Mouse (Mus musculus) mouse embryonic stem cell (cell line): ENCODE results near the gene Zfp503.

Source experiments
- in situ Hi-C, 2 experiments: fragments of 300-500 bp; cut with MboI; formaldehyde crosslinking; loops; 1 replicate in 1 of 2; 3 replicates in 1 of 2; pipeline ENCODE4 v1.14.3; 2019 to 2020; ENCODE audit warnings: low sequenced_read_pairs in 2 of 2, low pct_unique_long_range_greater_than_20kb in 1 of 2, mixed read lengths in 1 of 2; ENCODE audit not compliant: unreplicated experiment in 1 of 2

Zfp503 gene

DNA sequence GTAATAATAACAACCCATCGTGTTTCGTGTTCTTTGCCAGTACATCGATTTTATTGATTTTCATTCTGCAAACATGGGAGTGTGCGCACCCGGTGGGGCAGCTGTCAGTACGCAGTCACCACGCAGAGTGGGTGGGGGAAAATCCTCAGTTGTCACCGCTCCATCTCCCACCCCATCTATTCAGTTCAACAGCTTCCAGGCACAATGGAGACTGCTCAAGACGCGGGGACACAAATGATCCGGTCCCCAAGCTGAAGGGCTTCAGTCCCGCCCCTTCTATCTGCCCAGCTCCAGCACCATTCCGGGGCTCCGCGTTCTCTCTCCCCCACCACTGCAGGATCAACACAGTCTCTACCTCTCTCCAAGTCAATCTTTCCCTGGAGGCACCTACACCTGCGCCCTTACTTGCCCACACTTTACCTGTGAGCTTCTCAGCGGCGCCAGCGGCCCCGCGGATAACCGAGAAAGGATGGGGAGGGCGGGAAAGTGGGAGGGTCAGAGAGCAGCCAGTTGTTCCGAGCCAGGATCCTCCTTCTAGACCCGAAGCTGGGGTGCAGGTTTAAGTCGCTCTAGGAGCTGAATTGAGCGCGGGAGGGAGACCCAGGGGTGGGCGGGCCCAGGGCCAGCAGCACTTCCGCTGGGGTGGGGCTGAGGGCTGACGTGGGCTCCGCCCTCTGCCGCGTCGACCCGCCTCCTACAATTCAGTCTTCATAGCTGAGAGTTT is 5.8 kb upstream of the Zfp503 start:
- in situ Hi-C loops = loop anchor here in 1 of 2 experiments (25.0 kb wide), 2 partner anchors 817 to 1417 kb away; no protein-coding TSS in a partner anchor

DNA sequence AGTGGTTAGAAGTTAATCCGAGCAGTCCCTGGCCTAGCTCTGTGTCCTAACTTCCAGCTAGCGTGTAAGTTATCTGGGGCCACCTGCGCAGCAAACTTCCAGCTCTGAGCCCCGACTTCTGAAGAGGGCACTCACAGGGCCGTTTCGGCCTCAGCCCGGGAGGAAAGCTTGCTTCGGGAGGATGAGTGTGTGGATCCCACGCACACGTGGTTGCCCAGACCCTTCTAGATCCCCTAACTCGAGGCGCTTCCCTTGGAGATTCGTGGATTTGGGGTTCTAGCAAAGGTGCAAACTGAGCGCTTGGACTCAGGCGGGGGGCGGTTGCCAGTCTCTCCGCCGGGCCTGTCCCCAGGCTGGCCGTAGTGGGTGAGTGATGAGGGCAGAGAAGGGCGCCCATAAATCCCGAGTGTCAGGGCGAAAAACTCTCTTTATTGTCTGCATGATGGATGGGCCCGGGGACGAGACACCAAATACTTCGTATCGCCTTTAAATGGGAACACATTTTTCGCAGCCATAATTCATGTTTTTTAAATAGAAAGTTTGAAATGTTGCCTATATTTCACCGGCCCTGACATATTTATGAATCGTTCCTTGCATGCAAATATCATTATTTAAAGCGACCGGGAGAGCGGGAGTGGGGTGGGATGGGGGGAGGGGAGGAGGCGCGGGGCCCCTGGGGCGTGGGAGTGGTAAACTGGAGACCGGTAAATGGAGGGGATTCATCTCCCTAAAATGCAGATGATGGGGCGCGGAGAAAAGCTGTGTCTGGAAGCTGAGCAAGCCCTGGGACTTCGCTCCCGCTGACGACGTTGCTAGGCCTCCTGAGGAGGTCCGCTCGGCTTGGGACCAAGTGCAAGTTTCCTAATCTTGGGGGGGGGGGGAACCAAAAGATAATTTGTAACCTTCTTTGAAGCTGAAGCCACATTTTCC is 4.9 kb upstream of the Zfp503 start:
- in situ Hi-C loops = loop anchor here in 1 of 2 experiments (25.0 kb wide), 2 partner anchors 818 to 1418 kb away; no protein-coding TSS in a partner anchor

DNA sequence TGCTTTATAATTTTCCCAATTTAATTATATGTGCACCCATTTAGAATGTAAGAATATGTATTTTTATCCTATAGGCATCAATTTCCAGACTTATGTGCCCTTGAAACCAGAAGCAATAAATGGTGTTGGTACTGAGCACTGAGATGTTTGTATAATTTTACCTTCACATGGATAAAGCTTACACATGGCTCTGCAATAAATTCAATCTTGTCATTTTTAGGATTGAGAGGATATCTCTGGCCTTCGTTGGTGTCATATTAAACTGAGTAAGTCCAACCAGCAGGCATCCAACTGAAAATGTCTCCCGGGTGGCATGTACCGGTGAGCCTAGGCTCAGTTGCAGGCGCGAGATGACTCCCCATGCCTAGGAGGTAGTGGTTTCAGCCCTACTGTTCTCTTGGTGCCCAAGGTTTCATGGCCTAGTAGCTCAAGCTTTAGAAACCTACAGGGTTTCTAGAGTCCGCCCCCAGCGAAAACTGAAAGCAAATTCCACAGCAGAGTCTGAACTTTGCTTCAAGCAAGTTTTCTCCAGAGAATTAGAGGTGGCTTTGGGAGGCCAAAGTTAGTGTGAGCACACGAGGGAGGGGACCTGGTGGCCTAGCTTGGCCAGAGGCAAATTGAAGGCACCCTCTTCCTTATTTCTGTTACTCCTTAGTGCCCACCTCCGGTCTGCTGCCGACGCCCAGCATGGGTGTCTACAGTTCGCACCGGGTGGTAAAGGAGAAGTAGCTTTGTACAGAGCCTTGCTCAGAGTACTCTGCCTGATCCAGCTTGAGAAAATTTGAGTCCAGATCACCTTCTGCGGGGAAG is 4.1 kb upstream of the Zfp503 start:
- in situ Hi-C loops = loop anchor here in 1 of 2 experiments (25.0 kb wide), 2 partner anchors 819 to 1419 kb away; no protein-coding TSS in a partner anchor

DNA sequence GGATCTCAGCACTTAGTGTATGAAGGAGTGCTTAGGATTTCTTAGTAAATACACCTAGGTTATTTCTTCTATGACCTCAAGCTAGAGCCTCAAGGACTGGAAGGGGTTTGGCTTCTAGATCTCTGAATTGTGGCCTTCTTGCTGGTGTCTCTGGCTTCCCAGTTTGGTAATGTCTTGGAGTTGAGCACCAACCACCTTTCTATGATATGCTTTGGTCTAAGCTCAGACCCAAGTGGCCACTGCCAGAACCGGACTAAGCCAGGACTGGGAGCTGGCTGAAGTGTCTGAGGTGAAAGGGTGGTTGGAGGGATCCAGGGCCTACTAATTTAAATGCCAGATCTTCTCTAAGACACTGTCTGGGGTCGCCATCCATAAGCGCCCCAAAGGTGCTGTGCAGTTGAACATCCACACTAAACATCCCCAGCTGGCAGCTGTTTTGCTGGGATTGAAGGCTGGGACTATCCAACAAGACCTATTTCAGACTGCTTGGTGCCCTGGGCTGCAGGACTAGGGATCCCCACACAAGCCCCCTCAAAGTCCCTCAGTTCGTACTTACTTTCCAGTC is 3.0 kb upstream of the Zfp503 start:
- in situ Hi-C loops = loop anchor here in 1 of 2 experiments (25.0 kb wide), 2 partner anchors 820 to 1420 kb away; no protein-coding TSS in a partner anchor

DNA sequence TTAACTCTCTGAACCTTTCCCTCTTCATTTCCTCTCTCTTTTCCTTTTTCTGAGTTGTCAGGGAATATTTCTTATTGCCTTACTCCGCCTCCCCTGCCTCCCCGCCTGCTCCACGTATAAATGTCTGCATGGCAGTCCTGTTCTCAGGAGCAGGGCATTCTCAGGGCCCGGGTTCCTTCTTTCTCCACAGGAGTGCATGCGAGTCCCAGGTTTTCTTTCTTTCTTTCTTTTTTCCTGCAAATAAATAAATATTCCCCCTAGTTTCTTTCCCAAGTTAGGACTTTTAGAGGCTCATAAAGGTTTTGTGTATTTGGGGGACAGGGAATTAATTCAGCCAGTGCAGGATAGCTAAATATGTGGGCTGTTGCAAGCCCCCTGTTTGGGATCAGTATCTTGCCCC is 2.5 kb upstream of the Zfp503 start:
- in situ Hi-C loops = loop anchor here in 1 of 2 experiments (25.0 kb wide), 2 partner anchors 820 to 1420 kb away; no protein-coding TSS in a partner anchor

DNA sequence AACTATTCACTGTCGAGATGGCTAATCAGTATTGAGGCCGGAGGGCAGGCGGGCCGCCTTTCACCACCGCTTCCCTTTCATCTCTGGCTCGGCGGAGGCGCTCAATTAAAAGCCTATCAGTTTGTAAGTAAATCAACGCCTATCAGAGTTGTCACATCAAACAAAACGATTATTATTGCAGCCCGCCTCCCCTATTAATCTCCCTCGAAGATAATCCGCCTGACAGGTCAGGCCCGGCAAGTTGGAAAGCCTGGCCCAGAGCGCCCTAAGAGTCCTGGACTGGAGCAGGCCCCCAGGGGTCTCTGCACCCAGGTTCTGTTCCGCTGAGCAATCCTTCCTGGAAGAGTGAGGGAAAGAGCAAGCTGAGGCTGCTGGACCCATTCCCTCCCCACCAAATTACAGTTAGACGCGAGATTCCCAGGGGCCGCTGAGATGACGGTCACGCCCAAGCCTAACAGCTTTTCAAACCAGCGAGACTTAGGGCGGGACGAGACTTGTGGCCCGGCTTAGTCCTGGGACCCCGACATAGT is 1.9 kb upstream of the Zfp503 start:
- in situ Hi-C loops = loop anchor here in 1 of 2 experiments (25.0 kb wide), 2 partner anchors 821 to 1421 kb away; no protein-coding TSS in a partner anchor

DNA sequence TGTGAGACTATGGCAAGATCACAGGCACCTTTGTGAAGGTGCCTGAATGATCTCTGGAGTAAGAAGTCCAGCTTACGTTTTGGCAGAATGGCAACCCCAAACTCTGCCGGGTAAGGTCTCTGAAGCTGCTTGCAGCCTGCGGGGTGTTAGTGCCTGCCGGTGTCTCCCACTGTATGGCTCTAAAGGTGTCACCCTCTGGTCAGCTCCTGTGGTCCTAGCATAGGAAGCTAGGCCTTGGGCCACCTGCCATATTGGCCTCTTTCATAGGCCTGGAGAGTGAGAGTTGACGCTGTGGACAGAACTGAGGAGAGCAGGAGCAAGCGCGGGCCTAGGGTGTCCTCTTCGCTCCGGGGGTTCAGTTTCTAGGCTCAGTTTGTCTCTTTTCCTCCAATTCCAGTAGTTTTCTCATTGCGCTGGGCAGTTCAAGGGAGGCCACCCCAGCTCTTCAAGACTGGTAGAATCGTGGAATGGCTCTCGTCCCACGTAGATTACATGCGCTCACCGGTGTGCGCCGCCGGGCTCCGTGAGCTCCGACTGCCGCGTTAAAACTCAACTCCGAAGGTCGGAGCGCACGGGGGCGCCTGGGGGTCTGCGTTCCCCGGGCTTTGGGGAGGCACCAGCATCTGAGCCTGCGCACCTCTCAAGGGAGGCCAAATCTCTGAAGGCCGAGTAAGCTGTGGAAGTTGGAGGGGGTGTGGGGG is 1.1 kb upstream of the Zfp503 start:
- in situ Hi-C loops = loop anchor here in 1 of 2 experiments (25.0 kb wide), 2 partner anchors 822 to 1422 kb away; no protein-coding TSS in a partner anchor

DNA sequence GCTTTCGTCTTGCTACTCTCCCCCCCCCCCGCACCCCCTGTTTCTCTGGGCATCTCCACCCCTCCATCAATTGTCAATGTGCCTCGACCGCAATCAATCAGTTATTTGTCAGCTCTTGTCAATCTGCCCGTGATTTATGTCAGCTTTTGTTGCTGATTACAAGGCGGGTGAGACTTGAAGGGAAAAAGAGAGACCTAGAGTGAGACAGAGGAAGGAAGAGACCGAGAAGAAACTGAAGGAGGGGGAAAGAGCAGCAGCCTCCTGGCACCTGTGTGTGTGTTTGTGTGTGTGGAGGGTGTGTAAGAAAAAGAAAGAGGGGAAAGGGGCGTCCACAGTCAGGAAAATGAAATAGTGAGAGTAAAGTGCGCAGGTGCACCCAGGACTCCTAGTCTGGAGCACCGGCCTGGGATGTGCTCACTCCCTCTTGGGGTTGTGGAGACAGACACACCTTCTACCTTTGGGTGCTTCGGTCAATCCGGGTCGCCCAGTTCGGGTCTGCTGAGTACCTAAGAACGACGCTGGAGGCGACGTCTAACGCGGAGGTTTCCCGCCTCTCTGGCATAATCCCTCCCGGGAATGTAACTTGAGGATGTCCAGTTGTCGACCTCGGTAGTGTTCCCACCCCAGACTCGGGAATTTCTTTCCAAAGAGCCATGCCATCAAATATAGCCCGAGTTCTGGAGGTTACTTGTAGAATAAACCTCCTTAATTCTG is 667 bp downstream of the Zfp503 start:
- in situ Hi-C loops = loop anchor here in 1 of 2 experiments (25.0 kb wide), 2 partner anchors 824 to 1424 kb away; no protein-coding TSS in a partner anchor

DNA sequence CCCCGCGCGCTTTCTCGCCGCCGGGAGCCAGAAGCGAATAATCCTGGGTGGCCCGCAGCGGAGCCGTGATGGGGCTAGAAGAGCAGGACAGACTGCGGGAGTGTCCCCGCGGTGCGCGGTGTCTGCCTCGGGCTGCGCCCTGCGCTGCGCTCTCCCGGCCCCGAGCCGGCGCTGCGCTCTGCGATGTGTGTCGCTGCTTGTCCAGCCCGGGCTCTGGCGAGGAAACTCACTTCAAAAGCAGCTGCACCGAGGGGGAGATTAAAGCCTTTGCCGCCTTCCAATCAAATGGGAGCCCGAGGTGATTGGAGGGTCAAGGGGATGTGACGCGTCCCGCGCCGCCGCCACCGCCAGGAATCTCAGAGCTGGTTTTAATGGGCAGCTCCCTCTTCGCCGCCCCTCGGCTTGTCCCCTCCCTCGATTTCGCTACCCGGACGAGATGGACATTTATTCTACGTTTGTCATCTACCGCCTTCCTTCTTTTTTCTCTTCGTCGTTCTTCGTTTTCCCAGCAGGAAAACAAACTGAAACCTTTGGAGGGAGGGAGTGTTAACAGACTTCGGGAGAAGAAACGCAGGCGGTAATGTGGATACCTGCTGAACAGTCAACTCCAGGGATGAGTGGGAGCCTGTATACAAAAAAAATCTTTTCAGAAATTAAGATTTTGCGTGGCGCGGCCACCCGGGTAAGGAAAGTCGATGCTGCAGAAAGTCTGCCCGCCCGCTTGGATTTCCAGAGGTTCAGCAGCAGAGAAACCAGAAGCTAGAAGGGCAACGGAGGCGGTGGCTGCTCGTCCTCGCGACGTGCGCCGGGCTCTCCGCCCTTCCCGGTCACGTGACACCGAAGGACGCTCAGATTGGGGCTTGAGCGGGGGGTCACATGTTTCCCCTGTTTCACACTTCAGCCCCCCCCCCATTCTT is 1.5 kb downstream of the Zfp503 start:
- in situ Hi-C loops = loop anchor here in 1 of 2 experiments (25.0 kb wide), 2 partner anchors 824 to 1424 kb away; no protein-coding TSS in a partner anchor

DNA sequence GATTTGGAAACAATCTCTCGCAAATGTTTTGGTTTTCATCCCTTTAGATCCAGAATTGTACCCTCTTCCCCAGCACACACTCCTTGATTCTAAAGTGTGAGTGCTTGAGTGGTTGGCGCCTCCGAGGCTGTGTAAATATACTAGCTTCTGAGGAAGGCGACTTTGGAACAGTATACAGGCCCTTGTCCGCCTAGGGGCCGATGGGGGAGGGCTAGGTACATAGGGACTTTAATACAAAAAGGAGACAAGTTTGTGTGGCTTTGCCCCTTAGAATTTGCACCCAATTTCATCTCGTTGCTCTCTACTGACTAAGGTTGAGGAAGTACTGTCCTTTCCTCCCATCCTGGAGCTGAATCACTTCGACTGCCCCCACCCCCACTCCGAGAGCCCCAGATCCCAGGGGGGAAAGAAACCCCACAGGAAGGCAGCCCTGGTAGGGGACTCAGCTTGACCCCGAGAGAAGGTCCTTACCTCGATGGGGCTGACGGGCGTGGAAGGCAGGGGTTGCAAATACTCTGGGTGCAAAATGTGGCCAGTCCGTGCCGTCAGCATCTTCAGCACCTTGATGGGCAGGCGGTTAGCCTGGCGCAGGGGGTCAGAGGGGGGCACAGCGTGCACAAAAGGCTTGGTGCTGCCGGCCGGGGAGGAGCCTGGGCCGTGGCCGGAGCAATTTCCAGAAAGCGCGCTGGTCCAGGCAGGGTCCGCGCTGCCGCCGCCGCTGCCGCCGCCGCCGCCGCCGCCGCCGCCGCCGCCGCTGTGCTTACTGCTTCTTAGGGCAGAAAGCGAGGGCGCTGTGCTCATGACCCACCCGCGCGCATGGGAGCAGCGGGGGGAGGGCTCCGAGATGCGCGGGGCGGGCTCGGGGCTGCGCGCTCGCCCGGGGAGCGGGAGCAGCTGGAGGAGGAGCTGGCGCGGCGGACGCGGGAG is 2.4 kb downstream of the Zfp503 start:
- in situ Hi-C loops = loop anchor here in 1 of 2 experiments (25.0 kb wide), 2 partner anchors 825 to 1425 kb away; no protein-coding TSS in a partner anchor

DNA sequence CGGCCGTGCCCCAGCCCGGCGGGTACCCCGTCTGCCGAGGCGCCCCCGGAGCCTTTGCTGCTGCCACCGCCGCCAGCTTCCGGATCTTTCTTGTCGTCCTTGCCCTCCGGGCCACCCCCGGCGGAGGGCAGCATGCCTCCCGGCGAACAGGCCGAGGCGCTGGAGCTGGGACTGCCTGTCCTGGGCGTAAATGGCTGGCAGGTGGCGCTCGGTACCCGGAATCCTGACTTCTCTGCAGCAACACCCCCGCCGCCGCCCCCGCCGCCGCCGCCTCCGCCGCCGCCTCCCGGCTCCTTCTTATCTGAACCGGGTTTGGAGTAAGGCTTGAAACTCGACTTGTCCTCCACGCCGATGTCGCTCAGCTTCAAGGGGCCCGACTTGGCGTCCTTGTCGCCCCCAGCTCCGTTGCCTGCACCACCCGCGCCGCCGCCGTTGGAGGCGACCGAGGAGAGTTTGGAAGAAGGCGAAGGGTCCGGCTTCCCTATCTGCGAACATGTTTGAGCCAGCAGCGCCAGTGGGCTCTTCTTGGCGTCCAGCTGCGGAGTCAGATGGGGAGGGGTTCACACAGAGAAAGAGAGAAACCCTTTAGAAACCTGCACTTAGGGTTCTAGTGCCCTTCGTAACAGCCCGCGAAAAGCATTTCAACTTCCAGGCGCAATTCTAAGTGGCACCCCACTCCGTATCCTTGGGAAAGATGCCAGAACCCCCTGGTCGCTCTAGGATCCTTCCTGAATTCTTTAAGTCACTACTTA is 3.2 kb downstream of the Zfp503 start:
- in situ Hi-C loops = loop anchor here in 1 of 2 experiments (25.0 kb wide), 2 partner anchors 826 to 1426 kb away; no protein-coding TSS in a partner anchor

DNA sequence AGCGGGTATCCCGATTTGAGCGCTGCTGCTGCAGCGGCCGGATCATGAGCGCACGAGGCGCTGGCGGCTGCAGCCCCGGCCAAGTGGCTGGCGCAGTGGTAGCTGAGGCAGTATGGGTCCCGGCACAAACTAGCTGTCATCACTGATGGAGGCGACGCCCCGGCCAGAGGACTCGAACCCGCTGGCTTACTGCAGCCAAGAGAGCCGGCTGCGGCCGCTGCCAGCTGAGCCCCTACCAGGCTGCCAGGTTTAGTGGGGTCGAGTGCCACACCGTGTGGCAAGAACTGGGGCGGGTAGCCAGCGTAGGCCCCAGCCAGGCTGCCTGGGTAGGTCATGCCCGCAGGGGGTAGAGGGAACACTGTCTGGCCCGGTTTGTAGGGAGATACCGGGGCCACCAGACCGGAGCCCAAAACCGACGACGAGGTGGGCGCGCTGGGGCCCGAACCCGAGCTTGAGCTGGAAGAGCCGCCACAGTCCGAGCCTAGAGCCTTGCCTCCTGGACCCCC is 3.9 kb downstream of the Zfp503 start:
- in situ Hi-C loops = loop anchor here in 1 of 2 experiments (25.0 kb wide), 2 partner anchors 827 to 1427 kb away; no protein-coding TSS in a partner anchor

DNA sequence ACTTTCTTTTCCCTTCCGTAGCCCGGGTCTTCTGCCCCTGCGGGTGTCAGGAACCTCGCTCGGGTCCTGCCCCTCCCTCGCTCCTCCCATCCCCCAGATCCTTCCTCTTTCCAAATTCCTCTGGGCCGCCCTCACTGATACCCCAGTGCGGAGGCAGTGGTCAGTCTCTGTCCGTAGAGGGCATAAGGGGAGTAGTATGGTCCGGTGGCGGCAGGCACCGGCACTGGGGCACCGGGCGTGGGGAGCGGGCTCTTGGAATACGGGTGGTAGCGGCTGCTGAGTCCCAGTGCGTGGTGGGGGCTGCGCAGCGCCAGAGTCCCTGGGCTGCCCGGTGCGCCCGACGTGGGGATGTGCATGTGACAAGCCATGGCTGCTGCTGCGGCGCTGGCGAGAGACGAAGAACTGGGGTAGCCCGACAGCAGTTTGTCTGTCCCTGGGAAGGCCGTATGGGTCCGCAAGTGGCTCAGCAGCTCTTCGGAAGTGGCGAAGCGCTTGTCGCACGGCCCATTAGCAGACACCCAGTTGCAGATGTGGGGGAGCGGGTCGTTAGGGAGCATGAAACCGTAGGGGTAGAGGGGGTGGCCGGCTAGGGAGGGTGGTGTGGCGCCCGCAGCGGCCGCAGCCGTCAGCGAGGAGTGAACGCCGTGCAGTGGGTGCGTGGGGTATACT is 4.5 kb downstream of the Zfp503 start:
- in situ Hi-C loops = loop anchor here in 1 of 2 experiments (25.0 kb wide), 2 partner anchors 827 to 1427 kb away; no protein-coding TSS in a partner anchor
